Mouse (Mus musculus): ENCODE data around the gene Itk. TPM values are rescaled to one million over a fixed set of nuclear protein-coding genes. Genes with fewer than 3 reads are reported as not detected.

The Itk gene
- polyA plus RNA-seq, 1 experiment from 2014 or later = not detected

DNA sequence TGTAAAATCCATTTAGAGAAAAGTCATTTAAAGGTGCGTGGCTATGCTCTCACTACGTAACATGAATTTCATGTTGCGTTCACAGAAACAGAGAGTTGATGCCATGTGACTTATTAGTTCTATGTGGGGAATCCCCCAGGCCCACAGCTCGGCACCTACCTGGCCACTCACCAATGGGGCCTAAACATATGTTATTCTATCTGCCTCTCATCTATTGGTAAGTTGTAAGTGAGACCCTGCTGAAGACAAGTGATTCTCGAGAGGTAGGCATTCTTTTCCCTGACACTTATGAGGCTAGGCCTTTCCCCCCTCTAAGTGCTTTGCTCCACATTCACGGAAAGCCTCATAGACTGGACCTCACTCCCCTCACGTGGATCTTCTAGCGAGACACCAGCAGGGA, 2.8 kb downstream of the Itk start:
- ATAC-seq (ENCODE audit: low FRiP score) = no peak
- 87% methylated on average over 8 of the region's 8 CpGs for WGBS
- Histone ChIP-seq H3K27ac (ENCODE audit: low read depth, low read length) (no peak overlapping the region), H3K4me3 (ENCODE audit: low read depth, low read length) (no peak overlapping the region), H3K9ac (ENCODE audit: low read depth, low read length) (no peak overlapping the region), H3K36me3 (ENCODE audit: control insufficient read depth, insufficient read depth, low read length) (no peaks in the 10 kb centered on the region), H3K27me3 (ENCODE audit: control insufficient read depth, insufficient read depth, low read length) (no peaks in the 10 kb centered on the region), H3K9me3 (ENCODE audit: control insufficient read depth, low read length) (no peaks in the 10 kb centered on the region), H3K4me1 (replicated peaks; ENCODE audit: control insufficient read depth, insufficient read depth, low read length) (no peaks in the 10 kb centered on the region), H3K4me2 (replicated peaks; ENCODE audit: low read depth, low read length) (no peak overlapping the region)
- DNase-seq (ENCODE audit: low spot score) = no peak

GRCm38 (mm10) chr11:46384925-46385324, 4.4 kb downstream of the Itk start:
- Histone ChIP-seq H3K36me3 (ENCODE audit: control insufficient read depth, insufficient read depth, low read length) (no peaks in the 10 kb centered on the region), H3K27ac (ENCODE audit: low read depth, low read length) (no peak overlapping the region), H3K9me3 (ENCODE audit: control insufficient read depth, low read length) (no peaks in the 10 kb centered on the region), H3K4me2 (replicated peaks; ENCODE audit: low read depth, low read length) (no peak overlapping the region), H3K4me3 (ENCODE audit: low read depth, low read length) (no peak overlapping the region), H3K9ac (ENCODE audit: low read depth, low read length) (no peak overlapping the region), H3K4me1 (replicated peaks; ENCODE audit: control insufficient read depth, insufficient read depth, low read length) (no peaks in the 10 kb centered on the region), H3K27me3 (ENCODE audit: control insufficient read depth, insufficient read depth, low read length) (no peaks in the 10 kb centered on the region)
- WGBS = 77% methylated on average over 2 of the region's 2 CpGs
- ATAC-seq (ENCODE audit: low FRiP score) = no peak
- no peak for DNase-seq (ENCODE audit: low spot score)

GRCm38 (mm10) chr11:46382466-46382865, 6.8 kb downstream of the Itk start:
- Histone ChIP-seq H3K4me1 (replicated peaks; ENCODE audit: control insufficient read depth, insufficient read depth, low read length) (no peaks in the 10 kb centered on the region), H3K4me2 (replicated peaks; ENCODE audit: low read depth, low read length) (no peak overlapping the region), H3K36me3 (ENCODE audit: control insufficient read depth, insufficient read depth, low read length) (no peaks in the 10 kb centered on the region), H3K4me3 (ENCODE audit: low read depth, low read length) (no peak overlapping the region), H3K27me3 (ENCODE audit: control insufficient read depth, insufficient read depth, low read length) (no peaks in the 10 kb centered on the region), H3K9me3 (ENCODE audit: control insufficient read depth, low read length) (no peaks in the 10 kb centered on the region), H3K9ac (ENCODE audit: low read depth, low read length) (no peak overlapping the region), H3K27ac (ENCODE audit: low read depth, low read length) (no peak overlapping the region)
- ATAC-seq (ENCODE audit: low FRiP score) = no peak
- WGBS = 91% methylated on average over 4 of the region's 4 CpGs
- DNase-seq (ENCODE audit: low spot score) = no peak

DNA sequence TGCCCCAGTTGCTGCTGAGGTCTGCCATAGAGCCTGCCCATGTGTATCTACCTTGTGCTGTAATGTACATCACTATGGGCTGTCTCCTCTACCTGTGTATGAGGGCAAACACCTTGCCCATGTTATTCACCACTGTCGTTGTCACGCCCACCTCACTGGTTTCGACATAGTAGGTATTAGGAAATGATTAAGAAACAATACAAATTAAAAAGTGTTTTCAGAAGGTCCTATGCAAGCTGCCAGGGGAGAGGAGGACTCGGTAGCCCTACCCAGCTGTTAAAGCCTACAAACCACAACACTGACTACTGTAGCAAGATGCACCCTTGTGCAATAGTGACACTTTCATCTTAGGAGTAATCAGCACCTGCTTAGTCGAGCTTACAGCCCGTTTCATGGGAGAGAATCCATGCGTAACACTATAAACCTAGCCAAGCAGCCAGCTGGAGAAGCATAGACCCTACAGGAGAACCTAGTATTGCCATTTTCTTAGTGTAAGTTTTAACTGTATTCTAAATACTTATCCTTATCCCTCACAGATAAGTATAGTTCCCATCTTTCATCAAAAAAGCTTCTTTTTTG, 9.1 kb downstream of the Itk start:
- Histone ChIP-seq H3K27me3 (ENCODE audit: control insufficient read depth, insufficient read depth, low read length) (no peaks in the 10 kb centered on the region), H3K4me2 (replicated peaks; ENCODE audit: low read depth, low read length) (no peak overlapping the region), H3K9me3 (ENCODE audit: control insufficient read depth, low read length) (no peaks in the 10 kb centered on the region), H3K4me3 (ENCODE audit: low read depth, low read length) (no peak overlapping the region), H3K4me1 (replicated peaks; ENCODE audit: control insufficient read depth, insufficient read depth, low read length) (no peaks in the 10 kb centered on the region), H3K36me3 (ENCODE audit: control insufficient read depth, insufficient read depth, low read length) (no peaks in the 10 kb centered on the region), H3K9ac (ENCODE audit: low read depth, low read length) (no peak overlapping the region), H3K27ac (ENCODE audit: low read depth, low read length) (no peak overlapping the region)
- ATAC-seq (ENCODE audit: low FRiP score) (no peak), DNase-seq (ENCODE audit: low spot score) (no peak)
- WGBS = 89% methylated on average over 7 of the region's 7 CpGs

DNA sequence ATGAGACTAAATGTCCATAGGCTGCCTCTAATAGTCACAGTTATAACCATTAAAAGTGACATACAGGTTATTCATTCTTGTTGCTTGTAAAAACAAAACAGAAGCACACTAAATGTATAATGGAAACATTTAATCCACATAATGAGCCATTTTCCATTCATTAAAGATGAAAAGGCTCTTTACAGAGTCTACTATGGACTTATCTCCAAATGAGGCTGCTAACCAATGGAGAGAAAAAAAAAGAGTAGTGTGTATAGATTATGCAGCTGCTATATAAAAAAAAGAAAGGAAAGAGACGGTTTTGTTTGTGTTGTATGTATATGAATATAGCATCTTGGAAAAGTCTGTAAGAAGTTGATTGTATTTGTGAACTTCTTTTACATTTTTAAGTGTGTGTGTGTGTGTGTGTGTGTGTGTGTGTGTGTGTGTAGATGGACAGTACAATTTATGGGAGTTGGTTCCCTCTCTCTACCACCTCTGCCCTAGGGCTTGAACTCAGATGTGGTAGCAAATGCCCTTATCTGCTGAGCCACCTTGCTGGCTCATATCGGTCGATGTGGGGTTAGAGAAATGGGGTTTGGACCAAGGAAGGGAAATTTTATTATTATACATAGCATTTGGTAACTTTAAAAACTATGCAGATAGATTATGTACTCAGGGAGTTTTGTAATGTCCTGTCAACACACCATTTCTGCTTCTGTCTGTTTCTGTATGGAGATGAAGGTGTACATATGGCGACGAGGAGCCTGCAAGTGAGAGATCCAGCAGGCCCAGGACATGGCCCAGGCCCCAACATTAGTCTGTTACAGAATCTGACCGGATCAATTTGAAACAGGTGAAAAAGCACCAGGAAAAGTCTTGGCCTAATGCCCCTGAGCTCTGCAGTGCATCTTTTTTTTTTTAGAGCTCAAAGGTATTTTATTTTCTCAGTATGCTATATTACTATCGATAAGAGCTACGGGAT, 11.2 kb downstream of the Itk start:
- Histone ChIP-seq H3K27me3 (ENCODE audit: control insufficient read depth, insufficient read depth, low read length) (no peaks in the 10 kb centered on the region), H3K9me3 (ENCODE audit: control insufficient read depth, low read length) (no peaks in the 10 kb centered on the region), H3K9ac (ENCODE audit: low read depth, low read length) (no peak overlapping the region), H3K27ac (ENCODE audit: low read depth, low read length) (no peak overlapping the region), H3K4me1 (replicated peaks; ENCODE audit: control insufficient read depth, insufficient read depth, low read length) (no peaks in the 10 kb centered on the region), H3K4me2 (replicated peaks; ENCODE audit: low read depth, low read length) (no peak overlapping the region), H3K36me3 (ENCODE audit: control insufficient read depth, insufficient read depth, low read length) (no peaks in the 10 kb centered on the region), H3K4me3 (ENCODE audit: low read depth, low read length) (no peak overlapping the region)
- ATAC-seq (ENCODE audit: low FRiP score) (no peak), DNase-seq (ENCODE audit: low spot score) (no peak)
- 90% methylated on average over 8 of the region's 8 CpGs for WGBS

GRCm38 (mm10) chr11:46377316-46377715, 12.0 kb downstream of the Itk start:
- Histone ChIP-seq H3K4me2 (replicated peaks; ENCODE audit: low read depth, low read length) (no peak overlapping the region), H3K27me3 (ENCODE audit: control insufficient read depth, insufficient read depth, low read length) (no peaks in the 10 kb centered on the region), H3K4me3 (ENCODE audit: low read depth, low read length) (no peak overlapping the region), H3K36me3 (ENCODE audit: control insufficient read depth, insufficient read depth, low read length) (no peaks in the 10 kb centered on the region), H3K27ac (ENCODE audit: low read depth, low read length) (no peak overlapping the region), H3K9me3 (ENCODE audit: control insufficient read depth, low read length) (no peaks in the 10 kb centered on the region), H3K9ac (ENCODE audit: low read depth, low read length) (no peak overlapping the region), H3K4me1 (replicated peaks; ENCODE audit: control insufficient read depth, insufficient read depth, low read length) (no peaks in the 10 kb centered on the region)
- 90% methylated on average over 1 of the region's 1 CpGs for WGBS
- DNase-seq (ENCODE audit: low spot score) = no peak
- ATAC-seq (ENCODE audit: low FRiP score) = no peak

GRCm38 (mm10) chr11:46375015-46375414, 14.3 kb downstream of the Itk start:
- DNase-seq (ENCODE audit: low spot score) = no peak
- Histone ChIP-seq H3K4me1 (replicated peaks; ENCODE audit: control insufficient read depth, insufficient read depth, low read length) (no peaks in the 10 kb centered on the region), H3K27me3 (ENCODE audit: control insufficient read depth, insufficient read depth, low read length) (no peaks in the 10 kb centered on the region), H3K4me3 (ENCODE audit: low read depth, low read length) (no peak overlapping the region), H3K9ac (ENCODE audit: low read depth, low read length) (no peak overlapping the region), H3K4me2 (replicated peaks; ENCODE audit: low read depth, low read length) (no peak overlapping the region), H3K36me3 (ENCODE audit: control insufficient read depth, insufficient read depth, low read length) (no peaks in the 10 kb centered on the region), H3K27ac (ENCODE audit: low read depth, low read length) (no peak overlapping the region), H3K9me3 (ENCODE audit: control insufficient read depth, low read length) (no peaks in the 10 kb centered on the region)
- ATAC-seq (ENCODE audit: low FRiP score) = no peak
- 82% methylated on average over 8 of the region's 8 CpGs for WGBS

- DNase-seq (ENCODE audit: low spot score) (no peak), ATAC-seq (ENCODE audit: low FRiP score) (no peak)
- no peaks in the 10 kb centered on the region for H3K27me3 ChIP-seq (ENCODE audit: control insufficient read depth, insufficient read depth, low read length)
- WGBS = 87% methylated on average over 13 of the region's 13 CpGs
- no peaks in the 10 kb centered on the region for H3K36me3 ChIP-seq (ENCODE audit: control insufficient read depth, insufficient read depth, low read length)
- no peak overlapping the region for H3K4me3 ChIP-seq (ENCODE audit: low read depth, low read length)
- no peak overlapping the region for H3K4me2 ChIP-seq (replicated peaks; ENCODE audit: low read depth, low read length)
- no peak overlapping the region for H3K9ac ChIP-seq (ENCODE audit: low read depth, low read length)
- no peaks in the 10 kb centered on the region for H3K9me3 ChIP-seq (ENCODE audit: control insufficient read depth, low read length)
- H3K4me1 ChIP-seq (replicated peaks; ENCODE audit: control insufficient read depth, insufficient read depth, low read length) = no peaks in the 10 kb centered on the region
- H3K27ac ChIP-seq (ENCODE audit: low read depth, low read length) = no peak overlapping the region
These were observed 16.0 kb downstream of the Itk start for GRCm38 (mm10) chr11:46373071-46374030.

Measured in hindbrain, embryonic 11.5 days (tissue).